Mouse (Mus musculus) erythroblast, embryonic 14.5 days (primary cell): ENCODE results near the gene Eid3.

ENCODE experiments used
- GATA1 ChIP-seq: IDR thresholded peaks from 2 replicates; pipeline ENCODE4 v1.6.1; 2012; ENCODE audit warnings: low read length, inconsistent platforms, mixed read lengths
- TAL1 ChIP-seq: IDR thresholded peaks from 3 replicates; pipeline ENCODE4 v1.6.1; 2012; ENCODE audit warnings: low read length, inconsistent platforms, mixed read lengths

GRCm38 (mm10) chr10:82893872-82894650 lies 27.6 kb downstream of the Eid3 start:
- no peak for TF ChIP-seq GATA1
- TF ChIP-seq TAL1: no peak
